Mouse (Mus musculus) urinary bladder, postnatal 14 days (tissue): ENCODE data around the gene Prtg.

Experiments used
- DNase-seq: peaks from one replicate; pipeline ENCODE4 v3.0.0; 2021; ENCODE audit warnings: low spot score

Gene Prtg

DNA sequence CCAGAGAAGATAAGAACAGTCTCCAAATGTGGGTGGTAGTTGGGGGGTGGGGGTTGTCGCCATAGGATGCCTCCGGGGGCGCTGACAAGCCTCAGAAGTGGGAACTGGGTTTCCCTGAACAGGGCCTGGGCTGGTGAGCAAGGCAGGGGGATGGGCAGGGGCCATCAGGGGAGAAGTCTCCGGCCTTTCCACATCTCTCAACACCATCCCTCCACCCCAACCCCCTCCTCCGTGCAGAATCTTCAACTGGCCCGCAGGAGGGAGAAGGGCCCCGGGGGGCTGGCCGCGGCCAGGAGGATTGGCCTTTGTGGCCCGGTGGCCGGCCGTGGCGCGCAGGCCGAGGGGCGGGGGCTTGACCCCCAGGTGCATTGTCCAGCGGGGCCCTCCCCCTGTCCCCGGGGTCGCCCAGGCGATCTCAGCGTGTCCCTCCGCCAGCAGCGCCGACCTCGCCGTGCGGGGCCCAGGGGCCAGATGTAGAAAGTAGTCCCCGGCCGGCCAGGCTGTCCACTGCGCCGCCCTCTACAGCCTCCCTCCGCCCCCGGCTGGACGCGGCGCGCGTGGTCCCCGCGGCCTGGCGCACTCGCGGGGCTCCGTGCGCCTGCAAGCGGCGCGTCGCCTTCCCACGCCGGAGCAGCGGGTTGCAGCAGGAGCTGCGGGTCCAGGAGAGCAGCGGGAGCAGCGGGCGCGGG is at the start of gene Prtg:
Prtg (plus strand) TSS at position 144 of the 689 bp plus-strand sequence.
- DNase-seq = no peak

DNA sequence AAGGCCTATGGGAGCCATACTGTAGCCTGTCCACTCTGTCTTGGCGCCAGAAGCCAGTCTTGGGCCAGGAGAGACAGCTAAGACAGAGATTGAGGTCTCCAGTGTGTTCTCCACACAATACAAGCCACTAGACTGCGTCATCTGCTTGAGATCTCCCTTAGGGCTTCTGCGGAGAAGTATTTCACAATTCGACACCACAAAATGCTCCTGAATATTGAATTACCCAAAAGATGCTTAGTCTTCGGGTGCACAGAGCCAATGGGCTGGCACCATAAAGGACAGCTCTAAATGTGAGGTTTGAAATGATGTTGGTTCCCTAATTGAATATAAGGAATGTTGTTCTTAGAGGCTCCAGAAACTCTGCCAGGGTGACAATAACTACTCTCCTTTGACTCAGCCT is 49.5 kb upstream of the Prtg start:
- DNase-seq = no peak

- DNase-seq = no peak
Measured at GRCm38 (mm10) chr9:72758705-72759131, 48.0 kb upstream of the Prtg start.

- no peak for DNase-seq
Measured at GRCm38 (mm10) chr9:72763050-72763718, 43.5 kb upstream of the Prtg start.

- peak; percentile 89 for DNase-seq
Measured at GRCm38 (mm10) chr9:72766789-72767349, 39.8 kb upstream of the Prtg start.

DNA sequence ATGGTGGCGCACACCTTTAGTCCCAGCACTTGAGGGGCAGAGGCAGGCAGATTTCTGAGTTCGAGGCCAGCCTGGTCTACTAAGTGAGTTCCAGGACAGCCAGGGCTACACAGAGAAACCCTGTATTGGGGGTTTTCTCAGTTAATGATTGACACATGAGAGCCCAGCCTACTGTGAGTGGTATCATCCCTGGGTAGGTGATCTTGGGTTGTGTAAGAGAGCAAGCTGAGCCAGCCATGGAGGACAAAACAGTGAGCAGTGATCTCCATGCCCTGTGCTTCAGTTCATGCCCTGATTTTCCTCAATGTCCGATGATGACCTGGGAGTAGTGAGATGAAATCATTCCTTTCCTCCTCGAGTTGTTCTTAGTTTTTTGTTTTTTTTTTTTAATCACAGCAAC is 31.7 kb upstream of the Prtg start:
- DNase-seq = no peak

GRCm38 (mm10) chr9:72779004-72779403 is 27.7 kb upstream of the Prtg start:
- DNase-seq = no peak

GRCm38 (mm10) chr9:72779733-72780132 is 26.9 kb upstream of the Prtg start:
- DNase-seq = no peak

GRCm38 (mm10) chr9:72780694-72781093 is 26.0 kb upstream of the Prtg start:
- no peak for DNase-seq

- no peak for DNase-seq
Measured at GRCm38 (mm10) chr9:72781466-72781865, 25.2 kb upstream of the Prtg start.

DNA sequence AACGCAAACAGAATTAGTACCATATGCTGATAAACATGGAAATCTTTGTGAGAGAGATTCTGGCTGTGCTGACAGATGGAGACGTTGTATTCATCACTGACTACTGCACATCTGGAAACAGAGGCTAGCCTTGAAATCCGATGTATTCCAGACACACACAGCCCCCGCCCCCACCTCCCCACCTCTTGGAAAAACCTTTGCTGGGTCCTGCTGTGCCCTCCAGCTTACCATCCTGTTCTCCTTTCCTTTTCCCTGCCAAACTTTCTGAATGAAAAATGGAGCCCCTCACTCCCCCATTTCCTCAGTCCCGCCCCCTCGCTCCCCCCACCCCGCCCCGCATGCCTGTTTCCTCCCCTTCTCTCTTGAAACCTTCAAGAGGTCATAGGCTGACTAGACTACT is 24.6 kb upstream of the Prtg start:
- no peak for DNase-seq

DNA sequence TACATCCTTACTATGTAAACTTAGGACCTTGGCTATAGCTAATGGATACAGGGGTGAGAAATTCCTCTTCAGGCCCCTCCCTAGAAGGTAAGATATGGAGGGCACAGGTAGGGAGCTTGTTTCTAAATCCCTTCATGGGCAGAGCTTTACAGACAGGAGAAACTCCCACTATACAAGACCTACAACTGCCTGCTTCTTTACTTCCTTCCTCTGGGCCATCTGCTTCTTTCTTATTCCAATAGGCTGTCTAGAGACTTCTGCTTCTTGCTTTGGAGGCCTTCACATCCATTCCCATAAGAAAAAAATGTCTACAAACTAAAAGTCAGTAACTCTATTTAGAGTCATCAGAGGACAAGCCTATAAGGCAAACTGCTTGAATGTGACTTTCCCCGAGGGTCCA is 18.9 kb upstream of the Prtg start:
- DNase-seq = no peak

GRCm38 (mm10) chr9:72790530-72791212 is 16.0 kb upstream of the Prtg start:
- no peak for DNase-seq

DNA sequence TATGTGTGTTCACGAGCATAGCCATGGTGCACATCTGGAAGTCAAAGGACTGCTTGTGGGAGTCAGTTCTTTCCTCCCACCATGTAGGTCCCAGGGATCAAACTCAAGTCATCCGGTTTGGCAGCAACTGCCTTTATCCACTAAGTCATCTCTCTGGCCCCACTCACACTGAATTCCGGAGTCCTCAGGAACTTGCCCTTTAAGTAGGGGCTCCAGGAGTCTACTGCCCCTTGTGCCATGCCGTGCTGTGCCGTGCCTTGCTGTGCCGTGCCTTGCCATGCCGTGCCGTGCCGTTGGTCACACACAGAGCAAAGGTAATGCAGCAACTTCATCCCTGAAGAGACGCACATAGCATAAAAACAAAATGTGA is 15.5 kb upstream of the Prtg start:
- DNase-seq = no peak

DNA sequence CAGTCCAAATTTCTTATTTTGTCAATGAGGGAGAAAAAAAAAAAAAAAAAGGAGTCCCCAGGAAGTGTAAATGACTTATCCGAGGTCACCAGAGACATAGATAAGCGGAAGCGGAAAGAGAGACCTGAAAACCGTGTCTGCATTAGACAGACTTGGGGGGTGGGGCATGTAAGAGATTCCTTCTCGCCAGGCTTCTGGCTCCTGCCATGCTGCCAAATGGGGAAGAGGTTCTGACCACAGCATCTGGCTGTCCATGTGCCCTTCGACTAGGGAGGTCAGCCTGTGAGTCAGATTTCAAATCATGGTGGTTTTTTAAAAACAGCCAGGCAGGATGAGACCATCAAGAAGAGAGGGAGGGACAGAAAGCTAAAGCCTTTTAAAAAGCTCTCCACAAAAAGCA is 15.0 kb upstream of the Prtg start:
- DNase-seq = no peak

DNA sequence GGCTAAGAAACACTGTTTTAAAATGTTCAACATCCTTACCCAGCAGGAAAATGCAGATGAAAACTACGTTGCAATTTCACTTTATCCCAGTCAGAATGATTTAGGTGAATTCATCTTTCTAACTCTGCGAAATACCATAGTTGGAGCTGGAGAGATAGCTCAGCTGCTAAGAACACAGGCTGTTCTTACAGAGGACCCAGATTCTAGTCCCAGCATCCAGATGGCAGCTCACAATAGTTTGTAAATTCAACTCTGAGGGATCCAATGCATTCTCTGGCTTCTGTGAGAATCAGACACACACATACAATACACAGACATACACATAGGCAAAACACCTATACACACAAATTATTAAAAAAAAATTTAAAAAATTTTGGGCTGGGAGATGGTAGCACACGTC is 11.4 kb upstream of the Prtg start:
- DNase-seq = no peak

GRCm38 (mm10) chr9:72797136-72797621 is 9.5 kb upstream of the Prtg start:
- DNase-seq = peak; percentile 69

GRCm38 (mm10) chr9:72803280-72803679 is 3.4 kb upstream of the Prtg start:
- no peak for DNase-seq

DNA sequence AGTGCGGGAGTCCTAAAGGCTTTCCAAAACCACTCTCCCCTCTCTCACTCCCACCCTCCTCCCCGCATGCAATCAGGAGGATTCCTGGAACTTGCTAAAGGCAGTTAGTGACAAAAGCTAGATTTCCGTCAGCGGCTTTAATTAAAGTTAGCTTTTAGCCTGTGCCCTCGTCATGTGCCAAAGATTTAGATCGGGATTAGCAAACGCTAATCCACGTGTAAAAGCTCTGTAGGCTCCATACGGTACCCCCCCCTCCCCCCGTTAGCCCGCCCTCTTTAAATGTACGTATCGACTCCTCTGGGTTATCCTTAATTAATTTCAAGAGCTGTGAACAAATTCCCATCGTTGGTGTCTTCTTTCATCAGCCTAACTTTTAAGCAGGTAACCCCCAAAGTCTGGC is 528 bp upstream of the Prtg start:
- no peak for DNase-seq

GRCm38 (mm10) chr9:72807420-72808005 is 839 bp downstream of the Prtg start:
- peak; percentile 15 for DNase-seq

GRCm38 (mm10) chr9:72808176-72808575 is 1.5 kb downstream of the Prtg start:
- no peak for DNase-seq

- no peak for DNase-seq
Measured at GRCm38 (mm10) chr9:72808586-72808985, 1.9 kb downstream of the Prtg start.
